Mouse (Mus musculus) cerebellum, adult 18-20 months (tissue): ENCODE measurements at regions not wholly inside any gene's neighbourhood (a gene's known extent, or its start where the extent isn't known, plus 50 kb on each side); places are given as distances from the start of the nearest gene placed in this dataset.

ENCODE experiments used
- DNase-seq, 2 experiments: peaks; one replicate each; pipeline ENCODE4 v3.0.0; 2021

DNA sequence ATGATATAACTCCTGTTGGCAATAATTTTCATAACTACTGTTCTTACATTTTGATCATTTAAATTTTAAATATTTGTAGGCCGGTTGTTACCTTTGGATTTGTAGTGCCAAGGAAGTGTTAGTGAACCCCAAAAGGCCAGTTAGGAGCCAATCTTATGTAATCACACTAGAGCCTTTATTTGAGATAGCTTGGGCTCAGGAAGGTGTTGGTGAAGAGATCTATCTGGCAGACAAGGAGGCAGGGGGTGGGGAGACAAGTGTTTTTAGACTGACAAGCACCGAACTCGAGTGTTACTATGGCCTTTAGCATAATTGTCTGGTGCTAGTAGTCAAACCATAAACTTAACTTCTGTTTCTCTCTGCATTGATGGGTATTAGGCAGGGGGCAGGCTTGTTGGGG lies 198.0 kb upstream of the Sema3a start:
- DNase-seq, result no peak

DNA sequence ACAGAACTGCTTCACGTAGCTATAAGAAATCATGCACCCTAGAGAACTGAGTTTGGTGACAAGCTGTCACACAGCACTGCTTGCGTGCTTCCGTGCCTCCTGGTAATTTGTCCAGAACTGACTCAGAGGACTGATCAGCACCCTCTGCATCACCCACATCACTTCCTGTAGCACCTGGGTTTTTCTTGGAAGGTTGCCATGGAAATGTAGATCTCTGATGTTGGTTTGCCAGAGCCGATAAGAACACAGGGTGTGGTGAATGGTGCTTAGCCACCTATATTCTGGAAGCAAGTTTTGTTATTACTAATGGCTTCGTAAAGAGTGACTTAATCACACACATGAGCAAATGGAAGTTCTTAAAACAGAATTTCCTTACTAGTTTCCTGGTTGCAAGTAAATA lies 188.2 kb upstream of the Sema3a start:
- DNase-seq, result no peak

DNA sequence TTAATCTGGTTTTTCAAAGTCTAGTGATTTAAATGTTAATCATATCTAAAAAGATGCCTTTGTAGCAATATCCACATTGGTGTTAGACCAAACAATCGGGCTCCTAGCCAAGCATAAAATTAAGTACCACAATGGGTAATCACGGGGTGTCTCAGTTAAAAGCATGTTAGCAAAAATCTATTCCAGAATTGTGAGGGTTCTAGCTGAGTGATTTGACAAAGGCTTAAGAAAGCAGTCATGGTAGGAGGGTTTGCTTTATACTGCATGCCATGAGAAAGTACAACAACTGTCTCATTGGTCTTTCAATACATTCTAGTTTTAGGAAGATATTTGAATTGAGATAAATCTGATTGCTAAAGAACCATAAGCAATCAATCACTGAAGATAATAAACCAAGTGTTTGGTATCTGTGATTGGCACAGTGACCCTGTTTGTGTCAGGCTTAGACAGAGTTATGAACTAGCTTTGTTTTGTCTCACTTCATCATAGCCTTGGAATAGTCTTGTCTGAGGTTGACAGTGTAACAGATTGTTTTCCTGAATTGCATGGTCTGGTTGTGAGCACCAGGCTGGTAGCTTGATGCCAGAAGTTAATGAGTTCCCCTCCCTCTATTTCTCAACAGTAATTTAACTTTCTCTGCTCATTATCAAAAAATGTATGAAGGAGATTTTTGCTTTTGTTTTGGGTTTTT lies 186.9 kb upstream of the Sema3a start:
- DNase-seq, result no peak

GRCm38 (mm10) chr5:12944554-12944953 lies 180.7 kb upstream of the Sema3a start:
- no peak for DNase-seq

DNA sequence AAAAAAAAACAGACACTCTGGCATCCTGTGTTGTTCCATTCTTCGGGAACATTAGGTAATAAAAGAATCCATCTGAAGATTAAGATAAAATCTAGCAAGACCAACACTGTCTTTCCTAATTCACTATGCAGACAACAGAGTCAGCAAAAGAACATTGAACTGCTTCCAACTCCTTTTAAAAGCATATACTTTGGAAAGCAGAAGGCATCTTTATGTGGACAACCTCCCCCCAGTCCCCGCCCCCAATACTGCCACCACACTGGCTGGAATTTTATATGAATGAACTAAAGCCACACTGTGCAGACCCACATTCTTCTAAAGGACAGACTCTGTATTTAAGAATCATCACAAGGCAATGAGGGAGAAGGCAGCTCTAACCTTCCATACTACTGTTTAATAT lies 176.7 kb upstream of the Sema3a start:
- no peak for DNase-seq

- DNase-seq, result no peak
These were observed 154.2 kb upstream of the Sema3a start for GRCm38 (mm10) chr5:12970987-12971386.

DNA sequence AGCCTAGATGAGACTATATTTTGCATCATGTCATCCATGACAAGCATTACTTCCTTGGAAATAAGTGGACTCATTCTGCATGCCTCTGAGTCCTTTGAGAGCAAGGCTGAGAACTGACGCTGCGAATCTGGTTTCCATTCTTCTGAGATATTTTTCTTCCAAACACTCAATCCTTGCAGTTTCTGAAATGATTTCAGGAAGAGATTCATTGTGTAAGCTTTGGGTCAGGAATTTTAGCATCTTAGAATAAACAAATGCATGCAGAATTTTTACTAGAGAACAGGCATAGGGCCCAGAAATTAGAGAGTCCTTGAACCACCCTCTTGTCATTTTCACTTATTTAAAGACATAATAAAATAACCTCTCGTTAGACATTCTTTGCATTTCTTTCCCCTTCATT lies 151.5 kb upstream of the Sema3a start:
- DNase-seq, result no peak

DNA sequence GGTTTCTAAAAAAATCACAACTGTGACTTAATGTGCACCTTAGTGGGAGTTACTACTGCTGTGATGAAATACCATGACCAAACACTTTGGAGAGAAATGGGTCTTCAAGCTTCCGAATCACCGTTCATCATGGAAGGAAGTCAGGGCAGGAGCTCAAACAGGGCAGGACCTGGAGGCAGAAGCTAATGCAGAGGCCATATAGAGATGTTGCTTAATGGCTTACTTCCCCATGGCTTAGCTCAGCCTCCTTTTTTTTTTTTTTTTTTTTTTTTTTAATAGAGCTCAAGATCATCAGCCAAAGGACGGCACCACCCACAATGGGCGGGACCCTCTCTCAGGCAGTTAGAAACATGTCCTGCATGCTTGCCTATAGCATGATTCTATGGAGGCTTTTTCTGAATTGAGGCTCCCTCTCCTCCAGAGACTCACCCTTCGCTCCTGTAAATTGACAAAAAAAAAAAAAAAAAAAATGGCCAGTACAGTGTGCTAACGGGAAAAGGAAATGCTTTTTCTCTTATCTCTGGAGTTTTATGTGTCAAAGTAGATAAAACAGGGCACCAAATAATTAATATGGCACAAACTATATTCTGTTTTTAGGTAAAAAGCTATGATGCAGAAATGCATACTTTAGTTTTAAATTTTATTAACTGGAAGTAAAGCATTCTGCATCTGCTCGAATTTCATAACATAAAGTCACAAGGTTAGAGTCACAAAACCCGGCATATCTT lies 149.0 kb upstream of the Sema3a start:
- DNase-seq, result no peak

DNA sequence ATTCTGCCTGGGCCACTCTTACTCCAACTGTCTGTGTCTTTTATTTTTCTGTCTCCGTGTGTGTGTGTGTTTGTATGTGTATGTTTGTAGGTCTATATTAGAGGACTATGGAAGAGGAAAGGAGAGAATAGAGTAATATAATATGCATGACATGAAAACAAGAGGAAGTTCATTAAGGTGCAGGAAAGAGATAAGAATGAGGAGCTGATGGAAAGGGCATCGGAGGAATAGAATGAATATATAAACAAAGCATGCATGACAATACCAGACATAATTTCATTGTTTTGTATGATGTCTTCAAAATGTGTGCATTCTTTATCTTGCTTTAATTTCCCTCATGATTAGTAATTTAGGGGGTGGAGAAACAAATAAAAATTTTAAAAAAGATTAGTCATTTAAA lies 147.3 kb upstream of the Sema3a start:
- DNase-seq, result no peak

DNA sequence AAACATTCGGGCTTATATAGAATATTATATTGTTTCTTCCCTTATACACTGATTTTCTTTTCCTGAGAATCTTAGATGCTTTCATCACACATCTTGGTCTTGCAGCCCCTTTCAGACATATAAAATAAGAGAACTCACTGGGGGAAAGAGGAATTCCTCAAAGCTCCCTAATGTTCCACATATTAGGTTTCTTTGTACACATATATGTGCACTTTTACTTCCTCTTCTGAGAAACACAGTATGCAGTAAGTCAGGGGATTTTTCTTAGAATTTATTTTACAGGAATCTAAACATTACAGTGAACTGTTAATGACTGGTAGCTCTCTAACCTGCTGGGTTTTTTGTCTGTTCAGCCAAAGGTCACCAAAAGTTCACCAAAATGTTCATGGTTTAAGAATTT lies 131.4 kb upstream of the Sema3a start:
- no peak for DNase-seq

- no peak for DNase-seq
These were observed 127.8 kb upstream of the Sema3a start for GRCm38 (mm10) chr5:12997440-12997839.

DNA sequence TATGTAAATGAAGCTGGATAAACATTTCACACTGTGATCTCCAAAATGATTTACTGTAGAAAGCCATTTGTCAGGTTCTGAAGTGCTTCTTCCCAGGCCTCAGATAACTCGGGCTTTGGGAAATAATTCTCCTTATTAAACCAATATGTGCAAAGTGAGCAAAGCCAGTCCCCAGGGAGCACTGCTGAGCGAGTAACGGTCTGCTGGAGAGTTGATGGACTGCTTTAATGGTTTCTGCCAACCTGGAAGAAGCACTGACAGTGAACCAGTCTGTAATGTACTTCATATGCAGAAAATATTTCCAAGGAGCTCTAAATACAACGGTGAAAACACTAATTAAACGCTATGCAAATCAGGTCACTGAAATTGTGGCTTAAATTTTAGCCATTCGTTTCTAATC lies 118.1 kb upstream of the Sema3a start:
- no peak for DNase-seq

DNA sequence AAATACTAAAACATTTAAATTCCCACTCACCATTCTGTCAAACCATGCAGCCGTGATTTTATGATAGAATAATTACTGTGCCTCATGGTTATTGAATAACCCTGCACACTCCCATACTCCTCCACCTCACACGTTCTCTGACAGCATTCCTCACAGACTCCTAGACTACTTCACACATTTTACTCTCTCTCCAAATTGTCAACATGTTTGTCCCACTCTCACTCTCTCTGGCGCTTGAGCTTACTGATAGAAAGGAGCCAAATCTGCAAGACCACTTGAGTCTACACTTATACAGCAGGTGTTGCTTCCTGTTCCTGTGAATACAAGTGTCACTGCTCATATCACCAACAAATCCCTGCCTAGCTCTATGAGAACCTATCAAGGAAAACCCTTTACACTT lies 102.9 kb upstream of the Sema3a start:
- DNase-seq, result no peak

- no peak for DNase-seq
These were observed 91.9 kb upstream of the Sema3a start for GRCm38 (mm10) chr5:13033332-13033731.

DNA sequence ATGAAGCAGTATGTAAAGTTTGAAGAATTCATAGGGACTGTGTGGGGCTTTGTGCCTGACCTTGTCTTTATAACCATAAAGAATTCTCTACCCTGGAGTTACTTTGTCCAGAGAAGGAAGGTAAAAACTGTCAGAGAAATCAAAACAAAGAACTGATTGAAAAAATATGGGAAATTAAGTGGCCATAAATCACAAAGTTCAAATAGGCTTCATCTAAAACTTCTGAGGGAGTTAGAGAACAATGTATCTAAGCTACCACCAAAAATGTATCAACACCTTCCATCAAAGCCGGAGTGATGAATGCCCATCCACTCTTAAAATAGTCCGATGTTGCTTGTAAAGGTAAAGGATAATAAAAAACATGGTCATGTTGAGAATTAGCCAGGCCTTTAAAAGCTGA lies 89.1 kb upstream of the Sema3a start:
- DNase-seq, result no peak

DNA sequence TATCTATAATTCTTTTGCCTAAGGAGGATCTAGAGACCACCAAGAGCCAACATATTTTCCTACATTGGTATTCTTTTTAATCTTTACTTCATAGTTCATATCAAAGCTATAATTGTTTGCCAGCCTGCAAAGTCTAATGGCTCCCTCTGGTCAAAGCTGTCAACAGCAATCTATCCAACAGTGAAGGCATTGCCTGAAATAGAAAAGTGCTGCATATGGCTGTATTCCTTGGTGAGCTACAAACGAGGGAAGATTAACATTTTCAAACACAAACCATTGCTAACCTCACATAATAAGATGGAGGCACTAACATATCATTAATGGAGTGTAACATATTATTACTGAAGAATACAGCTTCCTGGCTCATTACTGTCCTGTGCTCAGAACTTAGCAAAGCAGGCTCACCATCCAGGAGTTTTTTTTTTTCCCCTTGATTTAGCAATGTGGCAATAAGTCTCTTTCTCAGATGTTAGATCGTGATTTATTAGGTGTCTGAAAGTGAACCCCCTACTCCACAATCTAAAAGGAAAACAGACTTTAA lies 66.3 kb upstream of the Sema3a start:
- DNase-seq, result no peak

DNA sequence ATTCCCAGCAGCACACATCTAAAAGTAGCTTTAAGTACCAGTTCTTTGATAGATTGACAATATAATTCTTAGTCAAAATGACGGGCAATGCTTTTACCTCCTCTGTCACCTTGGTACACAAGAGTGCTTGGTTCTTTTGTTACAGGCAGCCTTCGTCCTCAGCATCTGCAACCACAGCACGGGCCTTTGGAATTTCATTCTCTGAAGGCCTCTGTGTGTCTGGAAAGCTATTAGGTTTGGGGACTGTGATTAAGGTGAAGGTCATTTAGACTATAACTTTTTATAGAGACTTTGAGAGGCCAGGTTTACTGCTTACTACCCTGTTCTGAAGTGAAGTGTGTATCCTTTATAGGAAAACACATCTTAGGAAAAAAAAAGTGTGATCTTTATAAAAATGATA lies 58.3 kb upstream of the Sema3a start:
- DNase-seq, result no peak
